Mouse (Mus musculus) adrenal gland (tissue): ENCODE results near the gene Fam83g.
"Not testable (repeated sequence)": the region's sequence is repeated elsewhere in the genome, so short reads cannot be mapped to it uniquely, and the experiment has no call there.

Experiments used
- intact Hi-C: fragments of 180-260 bp; cut with DNase I; formaldehyde crosslinking; loops from one replicate; pipeline ENCODE4 v1.15.1; 2025
- long read RNA-seq, 2 experiments: library from polyadenylated mRNA; unstranded; transcript quantifications; one replicate each; pipeline ENCODE4 v2.0.0; 2020; ENCODE audit warnings: borderline replicate concordance in 1 of 2; ENCODE audit not compliant: insufficient replicate concordance in 1 of 2

The Fam83g gene
- long read RNA-seq, experiment 1 = 0 reads
- long read RNA-seq, experiment 2, full-length matches to known transcripts = 1 of 2 reads
- long read RNA-seq, experiment 2, partial matches to known transcripts = 1 of 2 reads
- long read RNA-seq, experiment 2, other reads (novel, unspliced or antisense) = 0 of 2 reads

DNA sequence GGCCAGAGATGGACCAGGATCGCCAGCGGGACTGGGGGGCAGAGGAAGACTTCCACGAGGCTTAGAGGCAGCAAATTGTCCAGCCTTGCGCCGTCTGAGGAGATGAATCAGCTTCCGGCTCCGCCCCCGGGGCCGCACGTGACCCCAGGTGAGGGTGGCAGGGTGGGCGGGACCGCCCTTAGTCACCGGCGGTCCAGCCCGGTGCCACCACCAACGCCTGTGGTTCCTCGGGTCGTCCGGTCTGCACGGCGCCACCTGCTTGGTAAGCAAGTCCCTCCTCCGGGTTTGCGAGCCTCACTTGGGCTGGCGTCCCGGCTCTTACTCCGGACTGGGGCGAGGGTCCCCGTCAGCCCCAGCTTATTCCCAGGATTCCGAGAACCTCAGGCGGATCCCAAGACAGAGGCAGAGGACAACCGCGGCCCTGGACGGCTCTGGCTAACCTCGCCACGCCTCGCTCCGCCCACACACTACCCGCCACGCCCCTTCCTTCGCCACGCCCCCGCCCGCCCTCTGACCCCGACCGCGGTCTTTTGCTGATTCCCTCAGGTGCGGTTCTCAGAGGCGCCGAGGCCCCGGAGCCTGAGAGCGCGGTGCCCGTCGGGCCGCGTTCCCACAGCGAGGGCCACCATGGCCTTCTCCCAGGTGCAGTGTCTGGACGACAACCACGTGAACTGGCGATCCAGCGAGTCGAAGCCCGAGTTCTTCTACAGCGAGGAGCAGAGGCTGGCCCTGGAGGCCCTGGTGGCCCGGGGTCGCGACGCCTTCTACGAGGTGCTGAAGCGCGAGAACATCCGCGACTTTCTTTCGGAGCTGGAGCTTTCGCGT is at the start of gene Fam83g:
Gene Fam83g (plus strand): TSS at position 185 of the 825 bp plus-strand sequence.
- intact Hi-C loops = no loop called here

DNA sequence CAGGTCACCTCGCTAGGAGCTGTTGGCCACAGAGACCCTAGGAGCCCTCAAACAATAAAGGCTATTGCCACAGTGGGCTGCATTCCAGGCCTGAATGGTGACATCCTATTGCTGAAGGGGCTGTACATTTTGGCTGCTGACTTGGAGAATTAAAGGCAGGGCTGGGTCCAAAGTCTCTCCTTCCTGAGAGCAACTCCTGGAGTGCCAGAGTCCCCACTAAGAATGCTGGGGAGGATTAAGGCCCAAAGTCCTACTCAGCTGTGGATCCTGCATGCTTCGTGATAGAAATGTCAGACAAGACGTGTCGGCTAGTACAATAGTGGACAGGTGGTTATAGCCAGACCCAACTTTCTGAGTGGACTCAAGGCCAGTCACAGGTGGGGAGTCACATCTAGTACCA is 47.6 kb upstream of the Fam83g start:
- intact Hi-C loops = loop anchor here (10.0 kb wide), 1 partner anchor 1772 kb away; no protein-coding TSS in a partner anchor

DNA sequence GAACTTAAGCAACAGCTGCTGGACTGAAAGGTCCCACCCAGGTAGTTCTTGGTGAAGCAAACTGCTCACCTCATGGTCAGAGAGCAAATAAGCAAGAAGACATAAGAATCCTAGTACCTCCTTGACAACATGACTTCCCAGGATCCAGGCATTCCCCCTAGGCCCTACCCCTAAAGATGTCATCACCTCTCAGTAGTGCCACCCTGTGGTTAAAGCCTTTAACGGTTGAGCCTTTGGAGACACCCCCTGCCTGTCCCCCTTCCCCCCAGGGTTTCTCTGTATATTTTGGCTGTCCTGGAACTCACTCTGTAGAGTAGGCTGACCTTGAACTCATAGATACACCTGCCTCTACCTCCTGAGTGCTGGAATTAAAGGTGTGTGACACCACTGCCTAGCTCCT is 46.5 kb upstream of the Fam83g start:
- intact Hi-C loops = loop anchor here (10.0 kb wide), 1 partner anchor 1773 kb away; no protein-coding TSS in a partner anchor

DNA sequence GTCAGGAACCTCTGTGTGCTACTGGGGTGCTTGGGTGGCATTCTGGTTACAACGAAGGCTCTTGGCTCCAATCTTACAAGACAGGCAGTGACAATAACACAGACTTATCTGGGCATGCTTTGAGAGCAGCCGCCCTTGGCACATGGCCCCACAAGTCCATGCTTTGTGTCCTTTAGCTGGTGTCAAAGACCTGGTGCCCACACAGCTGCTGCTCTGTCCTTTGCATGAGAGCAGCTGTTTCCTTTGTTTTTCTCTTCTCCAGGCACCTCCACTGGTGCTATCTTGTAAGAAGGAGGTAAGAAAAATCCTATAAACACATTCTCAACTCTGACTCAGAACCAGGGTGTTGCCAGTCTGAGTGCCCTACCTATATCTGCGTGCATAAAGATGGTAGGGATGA is 46.0 kb upstream of the Fam83g start:
- intact Hi-C loops = loop anchor here (10.0 kb wide), 1 partner anchor 1773 kb away; no protein-coding TSS in a partner anchor

DNA sequence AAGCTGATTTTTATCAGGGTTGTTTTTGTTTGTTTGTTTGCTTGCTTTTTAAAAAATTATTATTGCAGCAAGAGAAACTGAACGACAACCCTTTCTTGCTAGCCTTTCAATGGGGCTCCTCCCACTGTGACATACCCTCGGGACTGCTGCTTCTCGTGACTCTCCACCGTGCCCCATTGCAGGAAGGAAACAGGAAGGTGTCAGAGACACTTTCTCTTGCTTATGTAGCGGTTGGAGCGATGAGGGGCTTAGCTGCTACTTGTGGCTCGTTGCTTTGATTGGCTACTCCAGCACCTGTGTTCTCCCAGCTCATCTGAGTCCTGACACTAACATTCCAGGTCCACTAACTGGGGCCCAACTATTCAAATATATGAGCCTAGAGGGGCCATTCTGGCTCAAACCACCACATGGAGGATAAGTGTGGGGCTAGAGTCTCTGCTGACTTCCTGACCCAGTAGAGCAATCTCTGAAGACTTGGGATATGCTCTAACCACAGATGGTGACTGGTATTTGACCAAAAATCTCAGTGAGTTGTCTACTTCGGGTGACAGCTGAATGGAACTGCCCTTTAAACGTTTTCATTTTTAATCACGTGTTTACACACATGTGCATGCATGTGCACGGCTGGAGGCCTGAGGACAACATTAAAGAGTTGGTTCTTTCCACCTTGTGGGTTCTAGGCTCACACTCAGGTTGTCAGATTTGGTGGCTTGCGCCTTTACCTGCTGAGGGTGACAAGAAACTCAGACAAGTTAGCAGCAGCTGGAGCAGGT is 44.9 kb upstream of the Fam83g start:
- intact Hi-C loops = loop anchor here (10.0 kb wide), 1 partner anchor 1774 kb away; no protein-coding TSS in a partner anchor

DNA sequence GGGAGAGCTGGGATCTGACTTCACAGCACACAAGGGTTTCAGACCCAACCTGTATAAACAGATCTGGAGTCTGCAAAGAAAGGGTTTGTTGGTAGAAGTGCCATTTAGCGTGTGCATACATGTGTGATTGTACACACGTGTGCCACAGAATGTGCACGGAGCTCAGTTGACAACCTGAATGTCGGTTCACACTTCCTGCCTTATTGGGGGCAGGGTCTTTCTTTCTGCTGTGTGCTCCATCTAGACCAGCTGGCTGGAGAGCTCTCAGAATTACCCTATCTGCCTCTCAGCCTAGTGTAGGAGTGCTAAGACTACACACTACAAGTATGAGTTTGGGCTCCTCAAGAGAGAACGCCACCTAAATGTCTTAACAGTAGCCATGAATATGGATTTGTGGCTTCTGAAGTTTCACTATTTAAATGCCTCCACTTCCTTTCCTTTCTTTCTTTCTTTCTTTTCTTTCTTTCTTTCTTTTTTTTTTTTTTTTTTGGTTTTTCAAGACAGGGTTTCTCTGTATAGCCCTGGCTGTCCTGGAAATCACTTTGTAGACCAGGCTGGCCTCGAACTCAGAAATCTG is 44.2 kb upstream of the Fam83g start:
- intact Hi-C loops = loop anchor here (10.0 kb wide), 1 partner anchor 1775 kb away; no protein-coding TSS in a partner anchor

DNA sequence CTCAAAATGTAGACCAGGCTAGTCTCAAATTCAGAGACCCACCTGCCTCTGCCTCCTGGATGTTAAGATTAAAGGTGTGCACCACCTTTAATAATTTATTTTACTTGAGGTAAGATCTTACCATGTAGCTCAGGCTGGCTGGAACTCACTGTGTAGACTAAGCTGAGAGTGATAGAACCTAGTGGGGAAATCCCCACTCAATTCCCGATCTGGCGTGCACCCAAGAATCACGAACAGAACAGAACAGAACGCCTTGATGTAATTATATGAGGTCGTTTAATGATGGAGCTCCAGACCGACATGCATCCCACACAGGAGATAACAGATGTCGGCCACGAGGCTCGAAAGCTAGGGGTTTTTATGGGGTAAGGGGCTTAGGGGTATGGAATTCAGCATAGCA is 43.3 kb upstream of the Fam83g start:
- intact Hi-C loops = not testable (repeated sequence)

DNA sequence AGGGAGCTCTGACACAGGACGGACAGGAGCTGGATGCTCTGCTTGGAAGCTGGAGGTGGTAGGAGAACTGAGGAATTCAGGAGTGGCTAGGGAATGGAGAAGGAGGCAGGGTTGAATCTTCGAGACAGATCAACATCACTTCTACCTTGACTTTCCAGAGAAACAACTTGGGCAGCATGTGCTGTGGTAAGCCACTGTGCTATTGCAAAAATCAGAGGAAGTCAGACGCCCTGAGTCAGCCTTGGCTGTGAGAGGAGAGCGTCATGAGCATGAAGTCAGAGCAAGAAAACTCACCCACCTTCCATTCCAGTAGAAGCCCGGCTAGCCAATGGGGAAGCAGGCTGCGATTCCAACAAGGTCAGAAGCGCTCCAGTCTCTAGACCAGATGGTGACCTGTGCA is 41.8 kb upstream of the Fam83g start:
- intact Hi-C loops = no loop called here

DNA sequence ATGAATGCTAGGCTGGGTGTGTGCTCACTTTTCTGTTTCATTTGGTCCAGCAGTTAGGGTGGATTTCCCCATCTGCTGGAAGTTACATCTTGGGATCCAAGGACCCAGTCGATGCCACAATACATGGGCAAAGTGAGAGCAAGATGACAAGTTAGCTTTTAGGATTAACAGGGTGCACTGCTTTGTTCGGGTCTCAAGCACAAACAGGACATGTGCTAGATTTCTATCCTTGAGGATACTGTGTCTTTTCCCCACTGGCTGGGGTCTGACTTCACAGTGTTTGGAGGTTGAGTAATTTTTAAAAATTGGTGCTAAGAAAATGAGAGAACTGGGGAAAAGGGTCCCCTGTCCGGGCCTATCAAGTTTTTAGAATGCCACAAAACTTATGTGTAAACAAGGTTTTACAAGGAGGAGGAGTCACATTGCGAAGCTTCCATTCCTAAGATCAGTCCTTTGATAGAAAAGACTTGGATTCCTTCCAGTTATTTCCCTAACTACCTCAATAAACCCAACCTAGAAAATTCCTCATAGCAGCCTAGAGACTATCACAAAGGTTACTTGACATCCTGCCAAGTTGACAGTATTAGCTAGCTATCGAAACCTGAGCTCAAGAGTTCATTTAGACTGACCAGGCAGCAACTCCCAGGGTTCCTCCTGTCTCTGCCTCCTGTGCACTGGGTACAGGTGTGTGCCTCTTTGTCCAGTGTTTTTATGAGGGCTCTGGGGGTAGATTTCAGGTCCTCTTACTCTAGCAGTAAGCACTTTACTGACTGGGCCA is 40.5 kb upstream of the Fam83g start:
- intact Hi-C loops = no loop called here

DNA sequence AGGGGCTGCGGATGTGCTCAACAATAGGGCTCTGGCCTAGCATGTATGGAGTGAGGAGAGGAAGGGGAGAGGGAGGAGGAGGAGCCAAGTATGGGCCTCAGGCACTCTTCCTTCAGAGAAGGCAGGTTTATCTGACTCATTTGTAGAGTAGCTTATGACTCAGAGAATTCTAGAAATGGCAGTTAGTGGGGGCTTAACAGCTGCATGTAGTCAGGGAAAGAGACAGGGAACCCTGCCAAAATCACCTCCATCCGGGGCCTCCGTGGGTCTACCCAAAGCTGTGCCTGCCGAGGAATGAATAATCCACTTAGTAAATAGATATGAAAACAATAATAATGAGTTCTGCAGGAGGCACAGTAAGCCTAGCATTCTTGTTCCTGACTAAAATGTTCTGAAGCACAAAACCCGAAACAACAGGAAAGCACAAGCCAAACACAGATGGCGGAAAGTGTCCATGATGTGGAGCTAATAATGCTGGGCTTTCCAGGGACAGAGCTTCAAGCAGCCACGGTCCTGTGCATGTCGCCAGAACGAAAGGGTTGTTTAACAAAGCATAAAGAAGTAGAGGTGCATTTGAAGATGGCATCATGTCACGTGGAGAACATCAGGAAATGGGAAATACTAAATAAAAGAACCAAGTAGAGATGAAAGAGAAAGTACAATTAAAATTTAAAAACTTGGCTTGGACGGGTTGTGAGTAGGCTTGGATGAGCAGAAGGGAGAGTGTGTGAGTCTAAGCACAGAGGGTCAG is 39.1 kb upstream of the Fam83g start:
- intact Hi-C loops = no loop called here

DNA sequence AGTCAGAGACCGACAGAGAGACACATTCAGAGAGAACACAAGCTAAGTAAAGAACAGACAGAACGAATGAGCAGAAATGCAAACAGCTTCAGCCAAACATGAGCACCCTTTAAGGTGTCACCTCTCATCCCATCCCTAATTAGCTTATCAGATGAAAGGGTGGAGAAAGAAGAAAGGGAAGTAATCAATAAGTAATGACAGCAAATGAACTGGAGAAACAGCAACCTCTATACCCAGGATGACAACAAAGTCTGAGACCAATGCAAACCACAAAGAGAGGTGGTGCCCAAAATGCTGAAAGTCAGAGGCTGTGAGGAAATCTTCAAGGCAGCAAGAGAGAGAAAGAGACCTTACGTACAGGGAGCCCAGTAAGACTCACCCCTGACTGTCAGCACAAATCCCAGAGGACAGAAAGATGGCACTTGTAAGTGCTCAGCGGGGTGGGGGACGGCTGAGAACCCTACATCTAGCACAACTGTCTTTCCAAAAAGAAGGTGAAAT is 38.5 kb upstream of the Fam83g start:
- intact Hi-C loops = no loop called here

DNA sequence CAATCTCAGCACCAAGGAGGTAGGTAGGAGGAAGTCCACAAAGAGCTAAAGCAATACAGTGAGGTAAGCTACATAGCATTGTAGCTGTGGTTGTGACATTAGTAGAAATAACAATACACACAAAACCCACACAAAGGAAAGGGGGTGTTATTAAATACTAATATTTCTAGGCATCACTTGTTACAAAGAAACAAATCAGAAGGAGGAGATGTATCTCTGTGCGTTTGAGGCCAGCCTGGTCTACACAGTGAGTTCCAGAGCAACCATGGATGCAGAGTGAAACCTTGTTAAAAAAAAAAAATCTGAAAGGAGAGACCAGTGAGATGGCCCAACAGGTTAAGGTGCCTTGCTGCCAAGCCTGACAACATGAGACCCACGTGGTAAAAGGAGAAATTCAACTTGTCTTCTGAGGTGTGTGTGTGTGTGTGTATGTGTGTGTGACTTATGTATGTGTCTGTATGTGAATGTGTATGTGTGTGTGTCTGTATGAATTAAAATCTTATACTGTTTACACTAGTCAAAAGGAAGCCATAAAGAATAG is 37.3 kb upstream of the Fam83g start:
- intact Hi-C loops = no loop called here

DNA sequence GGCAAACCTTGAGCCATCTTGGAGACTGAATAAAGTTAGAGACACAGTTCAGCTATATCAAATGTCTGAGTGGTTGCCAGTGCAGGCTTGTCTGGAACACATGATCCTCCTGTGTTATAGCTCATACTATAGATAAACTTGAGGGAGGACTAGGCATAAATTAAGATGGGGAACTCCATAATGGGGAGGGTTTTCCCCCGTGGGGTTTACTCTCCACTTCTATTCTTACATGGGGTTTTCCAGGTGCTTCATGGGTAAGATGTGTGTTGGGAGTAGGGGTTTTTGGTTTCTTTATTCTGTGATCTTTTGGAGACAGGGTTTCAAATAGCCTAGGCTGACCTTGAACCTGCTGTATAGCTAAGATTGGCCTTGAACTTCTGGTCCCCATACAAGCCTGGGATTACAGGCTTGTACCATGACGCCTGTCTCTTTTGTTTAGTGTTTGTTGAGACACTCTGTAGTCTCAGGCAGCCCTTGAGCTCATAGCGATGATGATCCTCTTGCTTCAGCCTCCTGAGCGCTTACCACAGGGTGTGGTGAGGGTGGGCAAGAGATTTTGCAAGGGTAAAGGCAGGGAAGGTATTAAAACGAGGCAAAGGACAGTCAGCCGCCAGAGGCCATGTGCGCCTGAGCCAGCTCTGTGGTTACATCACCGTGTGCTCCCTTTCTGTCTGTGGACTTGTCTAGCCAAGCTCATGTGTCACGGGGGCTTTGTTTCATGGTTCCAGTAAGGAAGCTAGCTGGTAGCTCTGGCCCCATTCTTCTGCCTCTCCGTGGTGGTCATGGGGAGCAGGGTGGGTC is 36.6 kb upstream of the Fam83g start:
- intact Hi-C loops = no loop called here

DNA sequence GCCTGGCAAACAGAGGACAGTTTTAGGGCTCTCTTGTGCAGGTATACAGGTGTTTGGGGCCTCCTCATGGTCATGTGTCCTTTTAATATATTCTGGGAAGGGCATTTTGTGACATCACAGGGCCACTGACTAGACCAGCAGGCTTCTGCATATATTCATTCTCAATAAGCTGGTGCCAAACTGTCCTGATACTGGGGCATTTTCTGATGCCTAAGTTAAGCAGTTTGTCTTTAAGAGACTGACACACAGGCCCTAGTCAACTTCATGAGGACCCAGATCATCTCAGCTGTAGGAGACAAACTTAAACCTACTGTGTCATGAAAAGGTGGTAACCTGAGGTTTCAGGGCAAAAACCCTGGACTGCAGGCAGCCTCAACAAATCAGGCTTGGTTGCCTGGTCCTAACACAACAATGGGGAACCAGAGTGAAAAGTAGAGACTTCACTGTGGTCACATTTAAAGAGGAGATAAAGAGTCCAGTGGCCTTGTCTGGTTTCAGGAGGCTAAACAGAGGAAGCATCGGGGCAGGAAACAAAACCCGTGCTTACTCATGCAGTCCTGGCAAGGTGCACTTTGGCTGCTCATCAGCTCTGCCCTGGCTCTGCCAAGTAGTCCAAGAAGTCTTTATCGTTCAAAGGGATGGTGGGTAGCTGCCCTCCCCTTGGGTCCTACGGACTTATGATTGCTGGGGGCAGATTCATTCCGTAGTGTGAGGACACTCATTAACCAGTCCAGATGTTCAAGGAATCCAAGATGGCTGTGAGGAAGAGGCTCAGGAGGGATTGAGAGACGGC is 35.7 kb upstream of the Fam83g start:
- intact Hi-C loops = no loop called here

DNA sequence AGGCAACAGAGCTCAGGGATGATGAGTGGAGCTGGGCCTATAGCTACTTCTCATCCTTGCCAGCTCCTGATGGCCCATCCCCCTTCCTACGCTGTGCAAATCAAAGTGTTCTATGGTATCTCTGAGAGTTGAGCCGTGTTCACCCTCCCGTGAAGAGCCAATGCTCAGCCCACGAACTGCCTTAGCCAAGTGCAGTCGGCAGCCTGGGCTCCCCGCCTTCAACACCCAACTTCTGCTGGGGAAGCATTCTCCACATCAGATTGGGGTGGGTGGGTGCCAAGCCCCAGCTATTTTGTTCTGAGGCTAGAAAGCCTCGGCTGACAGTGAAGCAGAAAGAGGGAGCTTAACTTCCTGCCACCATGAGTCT is 35.2 kb upstream of the Fam83g start:
- intact Hi-C loops = no loop called here

DNA sequence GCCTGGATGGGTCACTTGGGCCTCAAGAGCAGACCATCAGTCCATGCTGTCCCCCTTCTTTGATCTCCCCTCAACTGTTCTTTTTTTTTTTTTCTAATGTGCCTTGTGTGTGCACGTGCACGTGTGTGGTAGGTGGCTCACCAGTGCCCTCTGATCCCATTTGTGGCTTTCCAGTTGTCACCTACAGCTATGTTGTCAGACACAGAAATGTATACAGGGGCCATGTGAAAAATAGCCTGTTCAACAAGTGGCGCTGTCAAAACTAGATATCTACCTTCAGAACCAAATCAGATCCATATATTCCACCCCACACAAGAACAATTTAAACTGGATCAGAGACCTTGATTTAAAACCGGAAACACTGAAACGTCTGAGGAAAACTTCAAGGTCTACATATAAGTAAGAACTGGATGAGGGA is 34.7 kb upstream of the Fam83g start:
- intact Hi-C loops = no loop called here

DNA sequence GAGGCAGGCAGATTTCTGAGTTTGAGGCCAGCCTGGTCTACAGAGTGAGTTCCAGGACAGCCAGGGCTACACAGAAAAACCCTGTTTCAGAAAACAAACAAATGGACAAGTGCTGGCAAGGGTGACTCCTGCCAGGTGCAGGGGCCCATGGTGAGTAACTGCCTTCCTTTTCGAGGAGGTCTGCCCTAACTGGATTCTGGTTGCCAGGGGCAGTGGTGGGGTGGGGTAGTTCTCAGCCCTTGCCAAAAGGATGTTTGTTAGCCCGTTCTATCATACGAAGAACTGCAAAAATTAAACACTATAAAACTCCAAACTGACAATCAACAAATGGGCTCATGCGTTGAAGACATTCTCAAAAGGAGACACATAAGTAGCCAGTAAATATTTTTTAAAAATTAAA is 34.3 kb upstream of the Fam83g start:
- intact Hi-C loops = no loop called here
